ENCODE assay signal across 19 mouse cellular contexts in the genomic region with DNA sequence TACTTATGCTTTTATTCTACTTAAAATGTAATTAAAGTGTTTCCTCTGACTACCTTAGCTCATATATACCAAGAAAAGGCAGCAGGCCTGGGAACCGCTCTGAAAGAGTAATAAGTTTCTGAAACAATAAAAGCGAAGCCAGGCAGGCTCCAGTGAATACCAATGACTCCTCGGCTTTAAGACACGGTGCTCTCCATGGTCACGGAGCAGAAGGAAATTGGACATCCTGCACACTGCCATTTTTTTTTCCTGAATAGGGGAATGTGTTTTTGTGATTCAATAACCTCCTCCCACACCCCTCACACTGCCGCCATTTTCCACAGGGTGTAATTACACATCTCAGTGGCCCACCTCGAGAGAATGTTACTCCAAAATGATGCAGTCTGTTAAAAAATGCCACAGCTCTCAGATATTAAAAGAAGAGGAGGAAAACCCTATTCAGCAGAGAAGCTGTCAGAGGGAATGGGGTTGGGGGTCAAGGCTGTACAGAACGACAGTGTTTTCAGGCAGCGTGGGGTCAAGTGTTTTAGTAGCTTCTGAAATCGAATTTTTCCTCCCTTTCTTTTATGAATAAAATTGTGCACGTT.
DNase-seq lines count a peak whose midpoint lies in the region; ATAC-seq and TF ChIP-seq lines count a peak whose summit lies in the region.
"Had no signal": no experiment of that assay in that cellular context is flagged by ENCODE, and none has a peak within 500 bp of the region (broad histone marks: within the 10 kb centered on the region; RNA-seq: fewer than 3 reads in every experiment).

No protein-coding gene starts in this region.

- 46% methylated on average over 11 of the region's 11 CpGs for WGBS in forebrain, embryonic 14.5 days
- 42% methylated on average over 11 of the region's 11 CpGs for WGBS in forebrain, postnatal 0 days
- 60% methylated on average over 11 of the region's 11 CpGs for WGBS in midbrain, embryonic 11.5 days
- WGBS in midbrain, embryonic 16.5 days: 26% methylated on average over 11 of the region's 11 CpGs
- 44% methylated on average over 11 of the region's 11 CpGs for WGBS in limb, embryonic 13.5 days
- 16% methylated on average over 11 of the region's 11 CpGs for WGBS in neural tube, embryonic 14.5 days
- 72% methylated on average over 11 of the region's 11 CpGs for WGBS in lung, adult 2 months

- no peaks in the 10 kb centered on the region for H3K36me3 ChIP-seq in forebrain, embryonic 14.5 days (ENCODE audit: control insufficient read depth, insufficient read depth, low read length)
- no peaks in the 10 kb centered on the region for H3K36me3 ChIP-seq in forebrain, postnatal 0 days (ENCODE audit: insufficient read depth)
- no peaks in the 10 kb centered on the region for H3K36me3 ChIP-seq in midbrain, embryonic 11.5 days (ENCODE audit: control insufficient read depth, insufficient read depth, low read length)
- no peaks in the 10 kb centered on the region for H3K36me3 ChIP-seq in midbrain, embryonic 16.5 days (ENCODE audit: control insufficient read depth, insufficient read depth, low read length)
- no peaks in the 10 kb centered on the region for H3K36me3 ChIP-seq in limb, embryonic 13.5 days
- no peaks in the 10 kb centered on the region for H3K36me3 ChIP-seq in neural tube, embryonic 14.5 days (ENCODE audit: control insufficient read depth, insufficient read depth, low read length)
- H3K36me3 ChIP-seq: forebrain, embryonic 15.5 days had no signal

- no peak for TF ChIP-seq CTCF in forebrain, postnatal 0 days (IDR thresholded peaks at IDR 0.05; ENCODE audit: low read depth)
- TF ChIP-seq CTCF in lung, adult 2 months (IDR thresholded peaks at IDR 0.05; ENCODE audit: insufficient read depth, low read length): no peak

- no peak for TF ChIP-seq POLR2A in lung, adult 2 months (IDR thresholded peaks at IDR 0.05; ENCODE audit: borderline replicate concordance, extremely low read depth, low read depth, low read length)

- no peaks in the 10 kb centered on the region for H3K27me3 ChIP-seq in forebrain, embryonic 14.5 days (replicated peaks; ENCODE audit: control insufficient read depth, insufficient read depth, low read length)
- H3K27me3 ChIP-seq in forebrain, postnatal 0 days (ENCODE audit: insufficient read depth, low read length): no peaks in the 10 kb centered on the region
- no peaks in the 10 kb centered on the region for H3K27me3 ChIP-seq in midbrain, embryonic 11.5 days (ENCODE audit: control insufficient read depth, insufficient read depth, low read length)
- H3K27me3 ChIP-seq in midbrain, embryonic 16.5 days (ENCODE audit: control insufficient read depth, insufficient read depth, low read depth, low read length): no peaks in the 10 kb centered on the region
- peaks cover 11% of the 10 kb centered on the region for H3K27me3 ChIP-seq in limb, embryonic 13.5 days
- H3K27me3 ChIP-seq in neural tube, embryonic 14.5 days (ENCODE audit: control insufficient read depth, insufficient read depth, low read length): no peaks in the 10 kb centered on the region
- H3K27me3 ChIP-seq: CH12.LX; forebrain, embryonic 15.5 days had no signal

- no peak for DNase-seq in forebrain, embryonic 14.5 days (ENCODE audit: low spot score)
- no peak for DNase-seq in forebrain, postnatal 0 days
- peak; percentile 77 for DNase-seq in midbrain, embryonic 11.5 days (ENCODE audit: low spot score, missing footprints)
- no peak for DNase-seq in lung, adult 2 months
- DNase-seq in layer of hippocampus, postnatal 36 days: no peak
- DNase-seq: cerebellum, adult 11 months; cerebellum, postnatal 25 days; heart, adult 18-20 months; kidney, adult 9 months; lung, embryonic 14.5 days; spleen, adult 18-20 months; thymus, adult 18-20 months had no signal

- H3K27ac ChIP-seq in forebrain, embryonic 14.5 days (ENCODE audit: low read depth, low read length): no peak overlapping the region
- H3K27ac ChIP-seq in forebrain, postnatal 0 days (ENCODE audit: low read depth, low read length): no peak overlapping the region
- no peak overlapping the region for H3K27ac ChIP-seq in midbrain, embryonic 11.5 days (ENCODE audit: low read depth, low read length)
- H3K27ac ChIP-seq in midbrain, embryonic 16.5 days (ENCODE audit: low read length): no peak overlapping the region
- no peak overlapping the region for H3K27ac ChIP-seq in limb, embryonic 13.5 days
- H3K27ac ChIP-seq in neural tube, embryonic 14.5 days (ENCODE audit: low read depth, low read length): peak overlapping the region; percentile 36; the same call in 1 of the 2 replicates
- H3K27ac ChIP-seq: forebrain, embryonic 15.5 days; macrophage had no signal

- H3K4me3 ChIP-seq in forebrain, embryonic 14.5 days (ENCODE audit: low read depth, low read length): no peak overlapping the region
- H3K4me3 ChIP-seq in forebrain, postnatal 0 days (ENCODE audit: low read depth, low read length): no peak overlapping the region
- H3K4me3 ChIP-seq in midbrain, embryonic 11.5 days (ENCODE audit: low read depth, low read length): no peak overlapping the region
- H3K4me3 ChIP-seq in midbrain, embryonic 16.5 days (ENCODE audit: low read depth, low read length): no peak overlapping the region
- H3K4me3 ChIP-seq in limb, embryonic 13.5 days: no peak overlapping the region
- no peak overlapping the region for H3K4me3 ChIP-seq in neural tube, embryonic 14.5 days (ENCODE audit: low read depth, low read length)
- H3K4me3 ChIP-seq in lung, adult 2 months (replicated peaks; ENCODE audit: extremely low read depth, low read depth, low read length): no peak overlapping the region
- H3K4me3 ChIP-seq: forebrain, embryonic 15.5 days had no signal

- no peak overlapping the region for H3K4me2 ChIP-seq in forebrain, embryonic 14.5 days (ENCODE audit: low read length)
- no peak overlapping the region for H3K4me2 ChIP-seq in forebrain, postnatal 0 days (ENCODE audit: low read depth)
- no peak overlapping the region for H3K4me2 ChIP-seq in midbrain, embryonic 11.5 days
- no peak overlapping the region for H3K4me2 ChIP-seq in midbrain, embryonic 16.5 days (ENCODE audit: low read length)
- H3K4me2 ChIP-seq in limb, embryonic 13.5 days (replicated peaks): peak overlapping the region; percentile 14
- no peak overlapping the region for H3K4me2 ChIP-seq in neural tube, embryonic 14.5 days (ENCODE audit: low read depth, low read length)
- H3K4me2 ChIP-seq: forebrain, embryonic 15.5 days; liver, embryonic 11.5 days; lung, embryonic 14.5 days had no signal

- H3K4me1 ChIP-seq in forebrain, embryonic 14.5 days (ENCODE audit: control insufficient read depth, insufficient read depth, low read length): 0 out of 2 replicates have a peak, but pooled peaks cover 3% of the 10 kb centered on the region
- H3K4me1 ChIP-seq in forebrain, postnatal 0 days (ENCODE audit: insufficient read depth): no peaks in the 10 kb centered on the region; the same call in 1 of the 2 replicates
- no peaks in the 10 kb centered on the region for H3K4me1 ChIP-seq in midbrain, embryonic 11.5 days (ENCODE audit: control insufficient read depth, insufficient read depth, low read length)
- H3K4me1 ChIP-seq in midbrain, embryonic 16.5 days (ENCODE audit: control insufficient read depth, insufficient read depth, low read length): peaks cover 12% of the 10 kb centered on the region
- H3K4me1 ChIP-seq in limb, embryonic 13.5 days: peaks cover 21% of the 10 kb centered on the region
- H3K4me1 ChIP-seq in neural tube, embryonic 14.5 days (ENCODE audit: control insufficient read depth, insufficient read depth, low read length): peaks cover 3% of the 10 kb centered on the region; the same call in 1 of the 2 replicates
- no peaks in the 10 kb centered on the region for H3K4me1 ChIP-seq in lung, adult 2 months (ENCODE audit: control insufficient read depth, insufficient read depth, low read length)

- ATAC-seq in forebrain, embryonic 14.5 days: peak; percentile 32; the same call in 1 of the 2 replicates
- ATAC-seq in forebrain, postnatal 0 days: no peak
- ATAC-seq in midbrain, embryonic 11.5 days (ENCODE audit: low FRiP score): peak; percentile 46; the same call in 1 of the 2 replicates
- ATAC-seq in midbrain, embryonic 16.5 days: no peak
- ATAC-seq in limb, embryonic 13.5 days (ENCODE audit: low FRiP score, low read depth): no peak; the same call in 1 of the 2 replicates
- ATAC-seq in neural tube, embryonic 14.5 days (ENCODE audit: low read depth): peak; percentile 63
- ATAC-seq: forebrain, embryonic 15.5 days had no signal

- no peak overlapping the region for H3K9ac ChIP-seq in forebrain, embryonic 14.5 days (ENCODE audit: low read length)
- no peak overlapping the region for H3K9ac ChIP-seq in forebrain, postnatal 0 days
- no peak overlapping the region for H3K9ac ChIP-seq in midbrain, embryonic 11.5 days (ENCODE audit: low read length)
- no peak overlapping the region for H3K9ac ChIP-seq in midbrain, embryonic 16.5 days (ENCODE audit: low read depth, low read length)
- H3K9ac ChIP-seq in limb, embryonic 13.5 days: no peak overlapping the region
- H3K9ac ChIP-seq in neural tube, embryonic 14.5 days (replicated peaks; ENCODE audit: low read depth, low read length): no peak overlapping the region
- H3K9ac ChIP-seq: forebrain, embryonic 15.5 days; lung, embryonic 14.5 days had no signal

- H3K9me3 ChIP-seq in forebrain, embryonic 14.5 days (replicated peaks; ENCODE audit: control insufficient read depth, low read length): no peaks in the 10 kb centered on the region
- H3K9me3 ChIP-seq in forebrain, postnatal 0 days (ENCODE audit: low read length): no peaks in the 10 kb centered on the region
- H3K9me3 ChIP-seq in midbrain, embryonic 11.5 days (ENCODE audit: control insufficient read depth, low read length): no peaks in the 10 kb centered on the region
- no peaks in the 10 kb centered on the region for H3K9me3 ChIP-seq in midbrain, embryonic 16.5 days (replicated peaks; ENCODE audit: control insufficient read depth, low read length, poor library complexity, severe bottlenecking)
- H3K9me3 ChIP-seq in limb, embryonic 13.5 days: no peaks in the 10 kb centered on the region
- no peaks in the 10 kb centered on the region for H3K9me3 ChIP-seq in neural tube, embryonic 14.5 days (ENCODE audit: control insufficient read depth, low read length)
- H3K9me3 ChIP-seq: forebrain, embryonic 15.5 days had no signal

Comparison
In these comparisons a context has a peak if more than half of its experiments do, and no peak if none do; other contexts are left out.
1. ATAC-seq: peak in forebrain, embryonic 14.5 days (single experiment), midbrain, embryonic 11.5 days (single experiment) and neural tube, embryonic 14.5 days (single experiment); none in forebrain, postnatal 0 days (single experiment), midbrain, embryonic 16.5 days (single experiment) and limb, embryonic 13.5 days (single experiment).